In the genomic region with DNA sequence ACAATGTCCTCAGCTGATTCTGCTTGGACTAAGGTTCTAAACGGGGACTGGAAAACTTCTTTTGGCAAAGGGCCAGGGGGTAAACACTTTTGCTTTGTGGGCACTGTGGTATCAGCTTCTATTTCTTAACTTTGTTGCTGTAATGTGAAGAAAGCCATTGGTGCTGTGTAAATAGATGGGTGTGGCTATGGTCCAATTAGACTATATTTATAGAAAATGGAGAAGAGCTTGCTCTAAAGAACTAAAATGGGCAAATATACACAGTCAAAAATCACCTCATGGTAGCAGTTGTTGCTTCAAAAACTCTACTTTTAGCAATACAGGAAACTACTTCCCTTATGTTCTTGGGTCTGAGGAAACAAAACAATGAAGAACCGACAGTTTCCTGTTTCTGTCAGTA, we compare ENCODE assay signal across 17 mouse cellular contexts.
A peak's percentile ranks its signal among the peaks of the same experiment; 100 is the strongest.
DNase-seq lines count a peak whose midpoint lies in the region; ATAC-seq lines count a peak whose summit lies in the region.
"Had no signal": no experiment of that assay in that cellular context is flagged by ENCODE, and none has a peak within 500 bp of the region (broad histone marks: within the 10 kb centered on the region; RNA-seq: fewer than 3 reads in every experiment).

No protein-coding gene starts in this region.

- H3K4me2 ChIP-seq in heart, embryonic 13.5 days, result no peak overlapping the region
- H3K4me2 ChIP-seq in heart, embryonic 12.5 days, result no peak overlapping the region
- H3K4me2 ChIP-seq in forebrain, embryonic 14.5 days (ENCODE audit: low read length), result no peak overlapping the region
- H3K4me2 ChIP-seq: hindbrain, embryonic 12.5 days; limb, embryonic 13.5 days; midbrain, embryonic 11.5 days had no signal

- H3K27me3 ChIP-seq in heart, embryonic 13.5 days (replicated peaks), result no peaks in the 10 kb centered on the region
- no peaks in the 10 kb centered on the region for H3K27me3 ChIP-seq in heart, embryonic 12.5 days (replicated peaks)
- H3K27me3 ChIP-seq in forebrain, embryonic 14.5 days (replicated peaks; ENCODE audit: control insufficient read depth, insufficient read depth, low read length), result no peaks in the 10 kb centered on the region
- H3K27me3 ChIP-seq: hindbrain, embryonic 12.5 days; limb, embryonic 13.5 days had no signal

- 0 out of 2 replicates have a peak overlapping the region, but pooled peaks have one; percentile 28 for H3K27ac ChIP-seq in heart, embryonic 13.5 days (replicated peaks)
- no peak overlapping the region for H3K27ac ChIP-seq in heart, embryonic 12.5 days (ENCODE audit: poor library complexity, severe bottlenecking)
- H3K27ac ChIP-seq in forebrain, embryonic 14.5 days (ENCODE audit: low read depth, low read length), result no peak overlapping the region
- H3K27ac ChIP-seq: hindbrain, embryonic 12.5 days; limb, embryonic 13.5 days had no signal

- no peaks in the 10 kb centered on the region for H3K36me3 ChIP-seq in heart, embryonic 13.5 days
- H3K36me3 ChIP-seq in heart, embryonic 12.5 days, result no peaks in the 10 kb centered on the region
- no peaks in the 10 kb centered on the region for H3K36me3 ChIP-seq in forebrain, embryonic 14.5 days (ENCODE audit: control insufficient read depth, insufficient read depth, low read length)
- H3K36me3 ChIP-seq: hindbrain, embryonic 12.5 days; limb, embryonic 13.5 days had no signal

- ATAC-seq in heart, embryonic 13.5 days (ENCODE audit: extremely low read depth, insufficient number of reproducible peaks, low FRiP score, low TSS enrichment), result no peak
- ATAC-seq in heart, embryonic 12.5 days (ENCODE audit: insufficient number of reproducible peaks, low FRiP score), result no peak
- peak; percentile 52 for ATAC-seq in inflammation-experienced regulatory T-cells, adult 6 months
- peak; percentile 71 for ATAC-seq in megakaryocyte, adult 5-6 weeks (ENCODE audit: poor library complexity, severe bottlenecking)
- no peak for ATAC-seq in forebrain, embryonic 14.5 days
- ATAC-seq: forebrain, postnatal 0 days had no signal

- no peaks in the 10 kb centered on the region for H3K9me3 ChIP-seq in heart, embryonic 13.5 days
- no peaks in the 10 kb centered on the region for H3K9me3 ChIP-seq in heart, embryonic 12.5 days (replicated peaks)
- H3K9me3 ChIP-seq in forebrain, embryonic 14.5 days (replicated peaks; ENCODE audit: control insufficient read depth, low read length), result no peaks in the 10 kb centered on the region
- H3K9me3 ChIP-seq: hindbrain, embryonic 12.5 days; limb, embryonic 13.5 days had no signal

- no peak overlapping the region for H3K4me3 ChIP-seq in heart, embryonic 13.5 days
- H3K4me3 ChIP-seq in heart, embryonic 12.5 days, result no peak overlapping the region
- no peak overlapping the region for H3K4me3 ChIP-seq in forebrain, embryonic 14.5 days (ENCODE audit: low read depth, low read length)
- H3K4me3 ChIP-seq: hindbrain, embryonic 12.5 days; limb, embryonic 13.5 days; myocyte had no signal

- peaks cover 3% of the 10 kb centered on the region for H3K4me1 ChIP-seq in heart, embryonic 13.5 days
- 0 out of 2 replicates have a peak, but pooled peaks cover 3% of the 10 kb centered on the region for H3K4me1 ChIP-seq in heart, embryonic 12.5 days (replicated peaks)
- no peaks in the 10 kb centered on the region for H3K4me1 ChIP-seq in forebrain, embryonic 14.5 days (ENCODE audit: control insufficient read depth, insufficient read depth, low read length)
- H3K4me1 ChIP-seq: hindbrain, embryonic 12.5 days; limb, embryonic 13.5 days had no signal

- peak; percentile 13 for DNase-seq in CD4-positive helper T cell, adult 2 months (ENCODE audit: low read depth, low spot score)
- DNase-seq in urinary bladder, postnatal 36 days (ENCODE audit: low spot score in 2 of 2), result no peak
- DNase-seq in forebrain, embryonic 14.5 days (ENCODE audit: low spot score), result no peak
- DNase-seq in B cell, adult 2 months, result no peak
- DNase-seq: cerebellum, adult 9-11 months; forebrain, postnatal 0 days; heart, adult 18-20 months; kidney, adult 9 months; retina, postnatal 1 day had no signal

- 33% methylated on average over 2 of the region's 2 CpGs for WGBS in heart, embryonic 13.5 days
- WGBS in heart, embryonic 12.5 days, result 34% methylated on average over 2 of the region's 2 CpGs
- WGBS in forebrain, embryonic 14.5 days, result 51% methylated on average over 2 of the region's 2 CpGs

- H3K9ac ChIP-seq in heart, embryonic 13.5 days, result no peak overlapping the region
- no peak overlapping the region for H3K9ac ChIP-seq in heart, embryonic 12.5 days
- H3K9ac ChIP-seq in forebrain, embryonic 14.5 days (ENCODE audit: low read length), result no peak overlapping the region
- H3K9ac ChIP-seq: forebrain, postnatal 0 days; hindbrain, embryonic 12.5 days; limb, embryonic 13.5 days had no signal

Comparison
In these comparisons a context has a peak if more than half of its experiments do, and no peak if none do; other contexts are left out.
1. ATAC-seq: peak in inflammation-experienced regulatory T-cells, adult 6 months (single experiment) and megakaryocyte, adult 5-6 weeks (single experiment); none in heart, embryonic 13.5 days (single experiment), heart, embryonic 12.5 days (single experiment) and forebrain, embryonic 14.5 days (single experiment).